Mouse (Mus musculus) spleen, postnatal 4 days (tissue): ENCODE results near the gene Cyp4f37.

Experiments used
- DNase-seq, 2 experiments: peaks; one replicate each; pipeline ENCODE4 v3.0.0; 2022; ENCODE audit warnings: low spot score in 2 of 2

The Cyp4f37 gene

DNA sequence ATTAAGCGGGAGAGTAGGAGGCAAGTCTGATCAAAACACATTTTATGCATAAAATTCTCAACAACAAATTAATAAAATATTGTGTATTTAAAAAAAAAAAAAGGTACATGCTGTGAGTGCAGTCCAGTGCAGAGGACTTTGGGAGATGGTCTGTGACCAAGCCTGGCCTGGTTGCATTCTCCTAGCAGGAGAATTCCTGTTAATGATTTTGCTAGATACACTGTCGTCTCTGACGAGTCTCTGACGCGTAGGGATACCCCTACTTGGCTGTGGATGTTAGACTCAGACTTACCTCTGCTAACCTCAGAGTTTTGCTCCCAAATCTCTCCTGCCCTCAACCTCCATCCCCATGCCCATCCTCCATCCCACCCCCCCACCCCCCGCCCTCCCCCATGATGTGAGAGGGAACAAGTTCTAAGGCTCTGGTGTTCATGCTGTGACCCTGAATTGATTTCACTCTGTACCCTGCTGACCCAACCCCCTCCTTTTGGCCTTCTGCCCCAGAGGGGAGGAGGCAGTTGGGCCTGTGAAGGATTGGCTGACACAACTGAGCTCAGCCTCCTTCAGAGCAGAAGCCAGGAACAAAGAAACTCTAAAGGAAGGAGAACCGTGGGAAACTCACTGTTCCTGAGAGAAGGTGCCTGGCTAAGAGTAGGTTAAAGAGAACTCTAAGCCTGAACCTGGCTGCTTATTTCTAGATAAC, 64.1 kb downstream of the Cyp4f37 start, which contains the start of gene Cyp4f15:
Cyp4f15 (plus strand) TSS at position 580 of the 703 bp plus-strand sequence.
- DNase-seq, result no peak
